Mouse (Mus musculus) cerebellum, adult (tissue): Measurements from ENCODE around the gene Galnt6.

Experiments used
- ATAC-seq: cut with Nextera tagmentation; 2 replicates; pipeline ENCODE4 v1.9.2; 2017; ENCODE audit warnings: mild to moderate bottlenecking, moderate library complexity, mixed read lengths; ENCODE audit not compliant: insufficient number of reproducible peaks, low FRiP score, low TSS enrichment

Gene Galnt6

GRCm38 (mm10) chr15:100754805-100755497 is 25.8 kb upstream of the Galnt6 start:
- no peak for ATAC-seq

GRCm38 (mm10) chr15:100754041-100754440 is 24.9 kb upstream of the Galnt6 start:
- ATAC-seq = no peak

GRCm38 (mm10) chr15:100753045-100753444 is 23.9 kb upstream of the Galnt6 start:
- no peak for ATAC-seq

- ATAC-seq = no peak
These were observed 23.3 kb upstream of the Galnt6 start for GRCm38 (mm10) chr15:100752439-100752838.

- no peak for ATAC-seq
These were observed 20.8 kb upstream of the Galnt6 start for GRCm38 (mm10) chr15:100749751-100750538.

- ATAC-seq = no peak
These were observed 19.4 kb upstream of the Galnt6 start for GRCm38 (mm10) chr15:100748584-100748983.

- no peak for ATAC-seq
These were observed 18.2 kb upstream of the Galnt6 start for GRCm38 (mm10) chr15:100747121-100747963.

GRCm38 (mm10) chr15:100746478-100747120 is 17.4 kb upstream of the Galnt6 start:
- no peak for ATAC-seq

- ATAC-seq = no peak
These were observed 14.1 kb upstream of the Galnt6 start for GRCm38 (mm10) chr15:100743238-100743637.

- no peak for ATAC-seq
These were observed 10.3 kb upstream of the Galnt6 start for GRCm38 (mm10) chr15:100739442-100739841.

- ATAC-seq = no peak
These were observed 9.2 kb upstream of the Galnt6 start for GRCm38 (mm10) chr15:100738351-100738781.

GRCm38 (mm10) chr15:100737667-100738066 is 8.5 kb upstream of the Galnt6 start:
- no peak for ATAC-seq

- no peak for ATAC-seq
These were observed 6.8 kb upstream of the Galnt6 start for GRCm38 (mm10) chr15:100735953-100736300.

- no peak for ATAC-seq
These were observed 6.1 kb upstream of the Galnt6 start for GRCm38 (mm10) chr15:100735095-100735952.

GRCm38 (mm10) chr15:100732580-100732979 is 3.4 kb upstream of the Galnt6 start:
- no peak for ATAC-seq

- no peak for ATAC-seq
These were observed 1.9 kb upstream of the Galnt6 start for GRCm38 (mm10) chr15:100731081-100731480.

GRCm38 (mm10) chr15:100728586-100728985 is 590 bp downstream of the Galnt6 start:
- ATAC-seq = no peak

GRCm38 (mm10) chr15:100727834-100728233 is 1.3 kb downstream of the Galnt6 start:
- ATAC-seq = no peak

- ATAC-seq = no peak
These were observed 2.5 kb downstream of the Galnt6 start for GRCm38 (mm10) chr15:100726721-100727120.
